In genomic region chr4:4792141-4792991, GRCm38 (mm10) we compare ENCODE assay signal across 8 mouse cellular contexts. TPM values are rescaled to one million over a fixed set of nuclear protein-coding genes. Genes with fewer than 3 reads are reported as not detected.
DNase-seq lines count a peak whose midpoint lies in the region; ATAC-seq lines count a peak whose summit lies in the region.

No protein-coding gene starts in this region.

- ATAC-seq in forebrain, embryonic 13.5 days, result peak; percentile 77
- peak; percentile 78 for ATAC-seq in hindbrain, embryonic 12.5 days (ENCODE audit: low FRiP score)

- peak overlapping the region; percentile 99 for H3K9ac ChIP-seq in forebrain, embryonic 13.5 days
- peak overlapping the region; percentile 94 for H3K9ac ChIP-seq in hindbrain, embryonic 12.5 days

- H3K4me2 ChIP-seq in forebrain, embryonic 13.5 days, result peak overlapping the region; percentile 79
- H3K4me2 ChIP-seq in hindbrain, embryonic 12.5 days (replicated peaks), result peak overlapping the region; percentile 72

- peak overlapping the region; percentile 81 for H3K27ac ChIP-seq in forebrain, embryonic 13.5 days
- H3K27ac ChIP-seq in hindbrain, embryonic 12.5 days, result peak overlapping the region; percentile 84
- H3K27ac ChIP-seq in macrophage, result no peak overlapping the region

- peaks cover 3% of the 10 kb centered on the region for H3K9me3 ChIP-seq in forebrain, embryonic 13.5 days (replicated peaks)
- H3K9me3 ChIP-seq in hindbrain, embryonic 12.5 days (replicated peaks), result no peaks in the 10 kb centered on the region

- H3K4me3 ChIP-seq in forebrain, embryonic 13.5 days, result peak overlapping the region; percentile 96
- H3K4me3 ChIP-seq in hindbrain, embryonic 12.5 days, result peak overlapping the region; percentile 96
- peak overlapping the region; percentile 63 for H3K4me3 ChIP-seq in macrophage (ENCODE audit: inconsistent target)

- DNase-seq in Muller cell, postnatal 12 days (ENCODE audit: inconsistent ontology term), result peak; percentile 67
- DNase-seq in c-Kit-positive CD71-positive TER-119-positive erythroid progenitor cells, embryonic 14.5 days (ENCODE audit: low spot score), result peak; percentile 62
- peak; percentile 25 for DNase-seq in left cerebral cortex, adult 11 months (ENCODE audit: low spot score)
- peak; percentile 35 to 52 for DNase-seq in right cerebral cortex, adult 2 months (ENCODE audit: low spot score in 2 of 2)
- no peak for DNase-seq in natural killer cell, adult 2 months (ENCODE audit: low spot score in 2 of 2)

- WGBS in forebrain, embryonic 13.5 days, result under 1% methylated on average over 59 of the region's 61 CpGs
- WGBS in hindbrain, embryonic 12.5 days, result 2% methylated on average over 61 of the region's 61 CpGs
- WGBS in macrophage (ENCODE audit: missing documents), result 5% methylated on average over 40 of the region's 61 CpGs

- H3K79me2 ChIP-seq in macrophage (ENCODE audit: inconsistent target), result peaks cover 53% of the 10 kb centered on the region

- H3K4me1 ChIP-seq in forebrain, embryonic 13.5 days, result peaks cover 18% of the 10 kb centered on the region
- peaks cover 17% of the 10 kb centered on the region for H3K4me1 ChIP-seq in hindbrain, embryonic 12.5 days

- peaks cover 17% of the 10 kb centered on the region for H3K36me3 ChIP-seq in forebrain, embryonic 13.5 days (ENCODE audit: poor library complexity, severe bottlenecking)
- H3K36me3 ChIP-seq in hindbrain, embryonic 12.5 days, result peaks cover 10% of the 10 kb centered on the region
- H3K36me3 ChIP-seq in macrophage (ENCODE audit: inconsistent target), result no peaks in the 10 kb centered on the region

- H3K27me3 ChIP-seq in forebrain, embryonic 13.5 days, result no peaks in the 10 kb centered on the region
- no peaks in the 10 kb centered on the region for H3K27me3 ChIP-seq in hindbrain, embryonic 12.5 days

RNA-seq across cellular contexts. Expression of gene Impad1, which starts 0.8 kb away (rescaled TPM):
- 39.4 and 43.3 TPM in 2 replicates for polyA plus RNA-seq in forebrain, embryonic 13.5 days (2015; fragmentation: Nextera tagmentation; extraction: Ambion mirVana)
- 45.5 and 52.8 TPM in 2 replicates for polyA plus RNA-seq in hindbrain, embryonic 12.5 days (2016; fragmentation: Nextera tagmentation; extraction: Ambion mirVana)
- total RNA-seq in macrophage (2018; cell fraction: chromatin; rRNA removed), result 10 to 100 TPM in 17 of 26 experiments, 1 to 10 TPM in 9; 5.4 to 21.0 (median 13.3) TPM
- 10 to 100 TPM; 17.8 to 27.1 (median 20.7) TPM for total RNA-seq in macrophage (2018; cell fraction: cytosol; rRNA removed)
- total RNA-seq in macrophage (2018; cell fraction: nucleus; rRNA removed), result 10 to 100 TPM; 12.7 to 42.2 (median 24.5) TPM
- polyA plus RNA-seq in macrophage (2018), result 13.4 to 18.5 TPM (median 14.5 TPM) in 3 replicates

Comparison
In these comparisons a context has a peak if more than half of its experiments do, and no peak if none do; other contexts are left out.
1. DNase-seq: peak in Muller cell, postnatal 12 days (single experiment), c-Kit-positive CD71-positive TER-119-positive erythroid progenitor cells, embryonic 14.5 days (single experiment), left cerebral cortex, adult 11 months (single experiment) and right cerebral cortex, adult 2 months (2 of 2); none in natural killer cell, adult 2 months (0 of 2).
2. Peak in every context shown above with its lines, with median percentiles within 50 percentile points of each other: H3K4me3 ChIP-seq.